Mouse (Mus musculus): ENCODE results near the gene Wnt2b. TPM values are rescaled to one million over a fixed set of nuclear protein-coding genes. Genes with fewer than 3 reads are reported as not detected.

Gene Wnt2b
- total and polyA plus RNA-seq, 3 experiments, result 0.11 TPM; not detected in 2

GRCm38 (mm10) chr3:104960026-104961000, 1.4 kb downstream of the Wnt2b start:
- no peak for ATAC-seq (ENCODE audit: extremely low read depth, insufficient number of reproducible peaks, low FRiP score, poor library complexity, severe bottlenecking)
- Histone ChIP-seq H3K4me3 (ENCODE audit: low read depth, low read length) (no peak overlapping the region), H3K27me3 (ENCODE audit: insufficient read depth, low read length) (peaks cover 38% of the 10 kb centered on the region; the same call in 1 of the 2 replicates)

DNA sequence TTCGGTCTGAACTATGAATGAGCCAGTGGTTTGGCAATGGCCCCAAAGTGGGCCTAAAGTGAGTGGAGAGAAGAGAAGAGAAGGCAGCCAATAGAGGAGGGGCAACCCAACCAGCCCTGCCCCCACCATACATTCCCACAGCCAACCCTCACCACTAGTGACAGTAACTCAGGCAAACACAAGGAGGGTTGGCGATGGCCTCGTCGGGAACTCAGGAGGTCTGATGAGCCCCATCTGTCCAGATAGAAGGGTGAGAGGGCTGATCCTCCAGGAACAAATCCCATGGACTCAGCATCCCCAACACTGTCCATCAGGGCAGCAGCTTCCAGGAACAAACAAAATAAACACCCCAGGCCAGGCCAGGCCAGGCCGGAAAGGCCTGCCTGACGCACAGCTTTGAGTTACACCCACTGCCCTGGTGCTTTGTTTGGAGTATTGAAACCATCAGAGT, 5.6 kb downstream of the Wnt2b start:
- Histone ChIP-seq H3K9me3 (replicated peaks) (no peaks in the 10 kb centered on the region; the same call in 1 of the 2 replicates), H3K4me3 (ENCODE audit: low read depth, low read length) (no peak overlapping the region), H3K4me1 (ENCODE audit: insufficient read depth, low read depth, low read length) (no peaks in the 10 kb centered on the region), H3K27me3 (ENCODE audit: insufficient read depth, low read length) (peaks cover 18% of the 10 kb centered on the region; the same call in 1 of the 2 replicates), H3K36me3 (replicated peaks) (peaks cover 22% of the 10 kb centered on the region)
- no peak for ATAC-seq (ENCODE audit: extremely low read depth, insufficient number of reproducible peaks, low FRiP score, poor library complexity, severe bottlenecking)
- DNase-seq (ENCODE audit: low spot score), result no peak
- TF ChIP-seq GATA1 (IDR thresholded peaks at IDR 0.05; ENCODE audit: borderline replicate concordance, low read length), result no peak
- no peak for TF ChIP-seq CTCF (IDR thresholded peaks at IDR 0.05; ENCODE audit: low read depth, low read length)
- no peak for TF ChIP-seq POLR2AphosphoS5 (IDR thresholded peaks at IDR 0.05; ENCODE audit: insufficient replicate concordance, low read depth, low read length)
- TF ChIP-seq TAL1 (conservative IDR thresholded peaks at IDR 0.05; ENCODE audit: low read depth, low read length), result no peak
- no peak for TF ChIP-seq GATA2 (IDR thresholded peaks at IDR 0.05; ENCODE audit: borderline replicate concordance, low read depth, low read length)

More at GRCm38 (mm10) chr3:104960026-104961000, 1.4 kb downstream of the Wnt2b start:
- Histone ChIP-seq H3K4me1 (ENCODE audit: insufficient read depth, low read depth, low read length) (peaks cover 6% of the 10 kb centered on the region), H3K9me3 (replicated peaks) (peaks cover 2% of the 10 kb centered on the region; the same call in 1 of the 2 replicates), H3K36me3 (replicated peaks) (peaks cover 2% of the 10 kb centered on the region)
- TF ChIP-seq GATA1 (IDR thresholded peaks at IDR 0.05; ENCODE audit: borderline replicate concordance, low read length), result no peak
- no peak for DNase-seq (ENCODE audit: low spot score)

- H3K4me3 ChIP-seq (ENCODE audit: low read depth, low read length), result no peak overlapping the region
- H3K27me3 ChIP-seq (ENCODE audit: insufficient read depth, low read length), result 0 out of 2 replicates have a peak, but pooled peaks cover 5% of the 10 kb centered on the region
- H3K4me1 ChIP-seq (ENCODE audit: insufficient read depth, low read depth, low read length), result no peaks in the 10 kb centered on the region
- ATAC-seq (ENCODE audit: extremely low read depth, insufficient number of reproducible peaks, low FRiP score, poor library complexity, severe bottlenecking), result no peak
- TF ChIP-seq CTCF (IDR thresholded peaks at IDR 0.05; ENCODE audit: low read depth, low read length), result no peak
- no peak for TF ChIP-seq GATA1 (IDR thresholded peaks at IDR 0.05; ENCODE audit: borderline replicate concordance, low read length)
- TF ChIP-seq POLR2AphosphoS5 (IDR thresholded peaks at IDR 0.05; ENCODE audit: insufficient replicate concordance, low read depth, low read length), result no peak
- TF ChIP-seq GATA2 (IDR thresholded peaks at IDR 0.05; ENCODE audit: borderline replicate concordance, low read depth, low read length), result no peak
- no peak for TF ChIP-seq TAL1 (conservative IDR thresholded peaks at IDR 0.05; ENCODE audit: low read depth, low read length)
- H3K9me3 ChIP-seq (replicated peaks), result no peaks in the 10 kb centered on the region
- no peak for DNase-seq (ENCODE audit: low spot score)
- H3K36me3 ChIP-seq (replicated peaks), result peaks cover 35% of the 10 kb centered on the region
These were observed 7.2 kb downstream of the Wnt2b start for GRCm38 (mm10) chr3:104954551-104954950.

DNA sequence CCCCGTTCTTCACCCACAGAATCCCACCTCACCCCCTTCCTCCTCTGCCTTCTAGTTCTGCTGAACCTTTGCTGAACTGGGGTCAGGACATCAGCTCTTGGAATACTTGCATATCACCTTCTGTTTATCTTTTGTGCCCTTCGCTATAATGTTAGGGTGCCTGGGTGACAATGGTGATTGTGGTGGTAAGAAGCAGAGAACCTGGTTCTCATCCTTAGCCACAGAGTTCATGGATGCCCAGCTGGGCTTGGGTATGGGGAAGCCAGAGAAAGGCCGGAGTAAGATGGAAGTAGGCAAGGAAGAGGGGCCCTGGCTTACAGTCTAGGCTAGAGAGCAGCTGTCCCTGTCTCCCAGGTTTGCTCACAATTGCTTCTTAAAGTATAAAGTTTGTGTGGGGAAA, 7.6 kb downstream of the Wnt2b start:
- no peaks in the 10 kb centered on the region for H3K4me1 ChIP-seq (ENCODE audit: insufficient read depth, low read depth, low read length)
- 0 out of 2 replicates have a peak, but pooled peaks cover 5% of the 10 kb centered on the region for H3K27me3 ChIP-seq (ENCODE audit: insufficient read depth, low read length)
- no peak overlapping the region for H3K4me3 ChIP-seq (ENCODE audit: low read depth, low read length)
- DNase-seq (ENCODE audit: low spot score) (no peak), ATAC-seq (ENCODE audit: extremely low read depth, insufficient number of reproducible peaks, low FRiP score, poor library complexity, severe bottlenecking) (no peak)
- TF ChIP-seq TAL1 (conservative IDR thresholded peaks at IDR 0.05; ENCODE audit: low read depth, low read length), result no peak
- no peak for TF ChIP-seq CTCF (IDR thresholded peaks at IDR 0.05; ENCODE audit: low read depth, low read length)
- no peak for TF ChIP-seq GATA1 (IDR thresholded peaks at IDR 0.05; ENCODE audit: borderline replicate concordance, low read length)
- no peak for TF ChIP-seq GATA2 (IDR thresholded peaks at IDR 0.05; ENCODE audit: borderline replicate concordance, low read depth, low read length)
- no peak for TF ChIP-seq POLR2AphosphoS5 (IDR thresholded peaks at IDR 0.05; ENCODE audit: insufficient replicate concordance, low read depth, low read length)
- no peaks in the 10 kb centered on the region for H3K9me3 ChIP-seq (replicated peaks)
- peaks cover 35% of the 10 kb centered on the region for H3K36me3 ChIP-seq (replicated peaks)

GRCm38 (mm10) chr3:104952891-104953670, 8.6 kb downstream of the Wnt2b start:
- no peaks in the 10 kb centered on the region for H3K27me3 ChIP-seq (ENCODE audit: insufficient read depth, low read length)
- no peak overlapping the region for H3K4me3 ChIP-seq (ENCODE audit: low read depth, low read length)
- H3K4me1 ChIP-seq (ENCODE audit: insufficient read depth, low read depth, low read length), result no peaks in the 10 kb centered on the region
- H3K36me3 ChIP-seq (replicated peaks), result peaks cover 39% of the 10 kb centered on the region
- no peak for TF ChIP-seq TAL1 (conservative IDR thresholded peaks at IDR 0.05; ENCODE audit: low read depth, low read length)
- TF ChIP-seq GATA2 (IDR thresholded peaks at IDR 0.05; ENCODE audit: borderline replicate concordance, low read depth, low read length), result no peak
- TF ChIP-seq GATA1 (IDR thresholded peaks at IDR 0.05; ENCODE audit: borderline replicate concordance, low read length), result no peak
- no peak for TF ChIP-seq CTCF (IDR thresholded peaks at IDR 0.05; ENCODE audit: low read depth, low read length)
- TF ChIP-seq POLR2AphosphoS5 (IDR thresholded peaks at IDR 0.05; ENCODE audit: insufficient replicate concordance, low read depth, low read length), result no peak
- no peak for DNase-seq (ENCODE audit: low spot score)
- ATAC-seq (ENCODE audit: extremely low read depth, insufficient number of reproducible peaks, low FRiP score, poor library complexity, severe bottlenecking), result no peak
- no peaks in the 10 kb centered on the region for H3K9me3 ChIP-seq (replicated peaks)

DNA sequence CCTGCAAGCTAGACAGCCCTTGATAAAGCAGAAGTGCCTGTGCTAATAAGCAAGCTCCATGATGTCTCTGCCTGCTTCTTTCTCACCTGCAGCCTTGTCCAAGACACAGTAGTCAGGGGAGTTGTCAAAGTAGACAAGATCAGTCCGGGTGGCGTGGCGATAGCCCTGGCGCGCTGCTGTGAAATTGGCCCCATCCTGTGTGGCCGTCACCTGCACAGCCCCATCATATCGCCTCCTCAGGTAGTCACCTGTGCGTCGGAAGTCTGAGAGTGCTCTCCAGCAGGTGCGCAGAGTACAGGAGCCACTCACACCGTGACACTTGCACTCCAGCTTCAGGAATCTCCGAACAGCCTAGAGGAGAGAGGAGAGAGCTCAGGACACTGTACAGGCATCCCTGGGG, 10.8 kb downstream of the Wnt2b start:
- H3K36me3 ChIP-seq (replicated peaks), result peaks cover 51% of the 10 kb centered on the region
- no peak for TF ChIP-seq POLR2AphosphoS5 (IDR thresholded peaks at IDR 0.05; ENCODE audit: insufficient replicate concordance, low read depth, low read length)
- TF ChIP-seq GATA2 (IDR thresholded peaks at IDR 0.05; ENCODE audit: borderline replicate concordance, low read depth, low read length), result no peak
- TF ChIP-seq CTCF (IDR thresholded peaks at IDR 0.05; ENCODE audit: low read depth, low read length), result no peak
- TF ChIP-seq GATA1 (IDR thresholded peaks at IDR 0.05; ENCODE audit: borderline replicate concordance, low read length), result no peak
- TF ChIP-seq TAL1 (conservative IDR thresholded peaks at IDR 0.05; ENCODE audit: low read depth, low read length), result no peak
- DNase-seq (ENCODE audit: low spot score) (no peak), ATAC-seq (ENCODE audit: extremely low read depth, insufficient number of reproducible peaks, low FRiP score, poor library complexity, severe bottlenecking) (no peak)
- no peaks in the 10 kb centered on the region for H3K9me3 ChIP-seq (replicated peaks)
- no peaks in the 10 kb centered on the region for H3K27me3 ChIP-seq (ENCODE audit: insufficient read depth, low read length)
- H3K4me3 ChIP-seq (ENCODE audit: low read depth, low read length), result no peak overlapping the region
- no peaks in the 10 kb centered on the region for H3K4me1 ChIP-seq (ENCODE audit: insufficient read depth, low read depth, low read length)
